ENCODE assay signal across 9 mouse cellular contexts in genomic region chr9:65391613-65391964, GRCm38 (mm10). TPM values are rescaled to one million over a fixed set of nuclear protein-coding genes. Genes with fewer than 3 reads are reported as not detected.
DNase-seq lines count a peak whose midpoint lies in the region; ATAC-seq and TF ChIP-seq lines count a peak whose summit lies in the region.
"Had no signal": no experiment of that assay in that cellular context is flagged by ENCODE, and none has a peak within 500 bp of the region (broad histone marks: within the 10 kb centered on the region; RNA-seq: fewer than 3 reads in every experiment).

TSS of gene Kbtbd13 (minus strand) at chr9:65391652.

- no peaks in the 10 kb centered on the region for H3K9me3 ChIP-seq in hindbrain, embryonic 13.5 days
- H3K9me3 ChIP-seq in midbrain, embryonic 14.5 days (ENCODE audit: control insufficient read depth, low read length) = no peaks in the 10 kb centered on the region

- peak within 1 kb of the TSS; percentile 9 for H3K9ac ChIP-seq in hindbrain, embryonic 13.5 days
- peak within 1 kb of the TSS; percentile 29; the same call in 1 of the 2 replicates for H3K9ac ChIP-seq in midbrain, embryonic 14.5 days (replicated peaks; ENCODE audit: low read length)

- 24% methylated on average over 8 of the region's 8 CpGs for WGBS in kidney, adult 2 months
- WGBS in hindbrain, embryonic 13.5 days = 61% methylated on average over 8 of the region's 8 CpGs
- WGBS in midbrain, embryonic 14.5 days = 40% methylated on average over 8 of the region's 8 CpGs

- DNase-seq in kidney, adult 2 months = no peak
- DNase-seq in kidney, postnatal 10 days = no peak
- no peak for DNase-seq in midbrain, embryonic 14.5 days
- no peak for DNase-seq in adrenal gland, postnatal 25 days
- DNase-seq in spleen, postnatal 14 days (ENCODE audit: low spot score in 2 of 2) = no peak

- no peaks in the 10 kb centered on the region for H3K27me3 ChIP-seq in kidney, adult 2 months (replicated peaks; ENCODE audit: control insufficient read depth, insufficient read depth, low read length)
- peaks cover 60% of the 10 kb centered on the region for H3K27me3 ChIP-seq in hindbrain, embryonic 13.5 days
- peaks cover 40% of the 10 kb centered on the region for H3K27me3 ChIP-seq in midbrain, embryonic 14.5 days (ENCODE audit: control insufficient read depth, insufficient read depth, low read length)

- H3K36me3 ChIP-seq in kidney, adult 2 months (ENCODE audit: control insufficient read depth, insufficient read depth, low read length) = no peaks in the 10 kb centered on the region
- H3K36me3 ChIP-seq in hindbrain, embryonic 13.5 days = no peaks in the 10 kb centered on the region
- no peaks in the 10 kb centered on the region for H3K36me3 ChIP-seq in midbrain, embryonic 14.5 days (ENCODE audit: control insufficient read depth, insufficient read depth, low read length)

- peak within 1 kb of the TSS; percentile 49 for H3K4me2 ChIP-seq in hindbrain, embryonic 13.5 days
- peak within 1 kb of the TSS; percentile 50 for H3K4me2 ChIP-seq in midbrain, embryonic 14.5 days (ENCODE audit: low read length)

- peaks cover 3% of the 10 kb centered on the region; the same call in 1 of the 2 replicates for H3K4me1 ChIP-seq in kidney, adult 2 months (ENCODE audit: control insufficient read depth, insufficient read depth, low read length)
- H3K4me1 ChIP-seq in embryonic fibroblast, embryonic 13.5 days (ENCODE audit: control insufficient read depth, insufficient read depth, low read length) = no peaks in the 10 kb centered on the region; the same call in 1 of the 2 replicates
- peaks cover 10% of the 10 kb centered on the region for H3K4me1 ChIP-seq in hindbrain, embryonic 13.5 days (replicated peaks)
- H3K4me1 ChIP-seq in midbrain, embryonic 14.5 days (ENCODE audit: control insufficient read depth, insufficient read depth, low read length) = no peaks in the 10 kb centered on the region

- H3K4me3 ChIP-seq in kidney, adult 2 months (ENCODE audit: insufficient read depth, low read depth, low read length) = peak within 1 kb of the TSS; percentile 57
- H3K4me3 ChIP-seq in embryonic fibroblast, embryonic 13.5 days (ENCODE audit: insufficient read depth, low read length) = peak within 1 kb of the TSS; percentile 8; the same call in 1 of the 2 replicates
- H3K4me3 ChIP-seq in hindbrain, embryonic 13.5 days = peak within 1 kb of the TSS; percentile 46
- H3K4me3 ChIP-seq in midbrain, embryonic 14.5 days (replicated peaks; ENCODE audit: low read depth, low read length) = peak within 1 kb of the TSS; percentile 35

- H3K27ac ChIP-seq in kidney, adult 2 months (ENCODE audit: insufficient read depth, low read depth, low read length) = no peak within 1 kb of the TSS
- no peak within 1 kb of the TSS for H3K27ac ChIP-seq in embryonic fibroblast, embryonic 13.5 days (ENCODE audit: insufficient read depth, low read length)
- no peak within 1 kb of the TSS for H3K27ac ChIP-seq in hindbrain, embryonic 13.5 days
- H3K27ac ChIP-seq in midbrain, embryonic 14.5 days (replicated peaks; ENCODE audit: low read depth, low read length) = no peak within 1 kb of the TSS

- TF ChIP-seq CTCF in kidney, adult 2 months (conservative IDR thresholded peaks at IDR 0.05; ENCODE audit: insufficient read depth, insufficient read length, low read depth, low read length) = no peak
- TF ChIP-seq CTCF in embryonic fibroblast, embryonic 13.5 days (IDR thresholded peaks at IDR 0.05; ENCODE audit: borderline replicate concordance, insufficient read depth, low read length) = no peak

- no peak for TF ChIP-seq POLR2A in kidney, adult 2 months (IDR thresholded peaks at IDR 0.05; ENCODE audit: low read depth, low read length)
- TF ChIP-seq POLR2A in embryonic fibroblast, embryonic 13.5 days (IDR thresholded peaks at IDR 0.05; ENCODE audit: low read depth, low read length) = no peak

- ATAC-seq in hindbrain, embryonic 13.5 days (ENCODE audit: low FRiP score) = no peak
- ATAC-seq in midbrain, embryonic 14.5 days (ENCODE audit: low FRiP score, low TSS enrichment) = no peak
- no peak for ATAC-seq in megakaryocyte progenitor cell, adult 5-6 weeks (replicated peaks; ENCODE audit: poor library complexity)

RNA-seq across cellular contexts. Expression of gene Kbtbd13, which starts in this region (rescaled TPM):
- 0.68 and 0.75 TPM in 2 replicates for polyA plus RNA-seq in kidney, adult 2 months (2012; rRNA removed)
- polyA plus RNA-seq in embryonic fibroblast, embryonic 13.5 days (2011; ENCODE audit: insufficient read length, low read depth, missing spikeins) = not detected in 2 replicates
- 0.65 and 0.79 TPM in 2 replicates for polyA plus RNA-seq in hindbrain, embryonic 13.5 days (2015; fragmentation: Nextera tagmentation; extraction: Ambion mirVana)
- 0.23 and 0.47 TPM in 2 replicates for polyA plus RNA-seq in midbrain, embryonic 14.5 days (2014; fragmentation: Nextera tagmentation; extraction: Ambion mirVana)
- total RNA-seq in megakaryocyte progenitor cell, adult 5-6 weeks (2015) = 0.10 TPM in 1 of 2 replicates, not detected in the other
- total RNA-seq in megakaryocyte progenitor cell, adult 5-6 weeks (2017) = 0.17 and 0.37 TPM in 2 replicates
- 0.43 TPM in 1 of 2 replicates, not detected in the other for total RNA-seq in adrenal gland, postnatal 25 days (2021)
- total RNA-seq: monocyte, adult 5-6 weeks had no signal
